Mouse (Mus musculus) heart, postnatal 0 days (tissue): ENCODE measurements around the gene Upf1. TPM values are rescaled to one million over a fixed set of nuclear protein-coding genes. Genes with fewer than 3 reads are reported as not detected.

Experiments used
- ATAC-seq: fragments of 200-750 bp; cut with Nextera tagmentation; 2 replicates; pipeline ENCODE4 v1.8.0; 2017; ENCODE audit warnings: low read depth, moderate number of reproducible peaks, moderate library complexity; ENCODE audit not compliant: insufficient read depth
- DNase-seq: peaks from one replicate; pipeline ENCODE4 v3.0.0-alpha.2; 2016; ENCODE audit warnings: low spot score
- H3K27ac ChIP-seq: fragments of 300-500 bp; sonication (generic); 2 replicates; pipeline ENCODE4 v1.5.1; 2014; ENCODE audit warnings: low read depth, mild to moderate bottlenecking
- H3K27me3 ChIP-seq: fragments of 300-500 bp; sonication (generic); 2 replicates; pipeline ENCODE4 v1.6.1; 2014; ENCODE audit warnings: low read length, mixed read lengths; ENCODE audit not compliant: control insufficient read depth, insufficient read depth
- H3K36me3 ChIP-seq: fragments of 300-500 bp; sonication (generic); replicated peaks from 2 replicates; pipeline ENCODE4 v1.6.1; 2014; ENCODE audit warnings: low read length, mixed read lengths; ENCODE audit not compliant: control insufficient read depth, insufficient read depth
- H3K4me1 ChIP-seq: fragments of 300-500 bp; sonication (generic); 2 replicates; pipeline ENCODE4 v1.6.1; 2014; ENCODE audit warnings: antibody characterized with exemption; ENCODE audit not compliant: control insufficient read depth, insufficient read depth
- H3K4me2 ChIP-seq: fragments of 300-500 bp; sonication (generic); 2 replicates; pipeline ENCODE4 v1.6.1; 2014; ENCODE audit warnings: low read depth, mild to moderate bottlenecking, low read length, moderate library complexity
- H3K4me3 ChIP-seq: fragments of 300-500 bp; sonication (generic); 2 replicates; pipeline ENCODE4 v1.5.1; 2014; ENCODE audit warnings: low read depth, low read length
- H3K9ac ChIP-seq: fragments of 300-500 bp; sonication (generic); replicated peaks from 2 replicates; pipeline ENCODE4 v1.6.1; 2014; ENCODE audit warnings: low read depth, low read length, mixed read lengths
- H3K9me3 ChIP-seq: fragments of 300-500 bp; sonication (generic); replicated peaks from 2 replicates; pipeline ENCODE4 v1.6.1; 2016; ENCODE audit warnings: low read length; ENCODE audit not compliant: control insufficient read depth
- CTCF ChIP-seq: IDR thresholded peaks from 2 replicates; pipeline ENCODE4 v1.5.1; 2016; ENCODE audit warnings: antibody characterized with exemption, control low read depth, low read depth
- EP300 ChIP-seq: IDR thresholded peaks from 2 replicates; pipeline ENCODE4 v1.6.1; 2016; ENCODE audit warnings: antibody characterized with exemption, low read depth
- whole genome bisulfite sequencing: fragments of 180-500 bp; shearing (Covaris S2); extraction: QIAGEN DNeasy Blood & Tissue Kit; methylation state at CpG from one replicate; pipeline ENCODE4 v1.1.7; 2014; 5-methylcytosine and 5-hydroxymethylcytosine counted together
- polyA plus RNA-seq: library from polyadenylated mRNA; unstranded; fragments of >200 nt; fragmentation: Nextera tagmentation; extraction: Ambion mirVana; gene quantifications from 2 replicates; pipeline ENCODE4 v1.2.1, GENCODE M21; 2015
- total RNA-seq: library from RNA; depleted of rRNA; stranded (reverse); fragments of >200 nt; gene quantifications from 2 replicates; pipeline ENCODE4 v1.2.3, GENCODE M21; 2014; ENCODE audit warnings: low replicate concordance

Gene Upf1
- total and polyA plus RNA-seq, 2 experiments from 2014 or later = 7.0 to 16.5 TPM

DNA sequence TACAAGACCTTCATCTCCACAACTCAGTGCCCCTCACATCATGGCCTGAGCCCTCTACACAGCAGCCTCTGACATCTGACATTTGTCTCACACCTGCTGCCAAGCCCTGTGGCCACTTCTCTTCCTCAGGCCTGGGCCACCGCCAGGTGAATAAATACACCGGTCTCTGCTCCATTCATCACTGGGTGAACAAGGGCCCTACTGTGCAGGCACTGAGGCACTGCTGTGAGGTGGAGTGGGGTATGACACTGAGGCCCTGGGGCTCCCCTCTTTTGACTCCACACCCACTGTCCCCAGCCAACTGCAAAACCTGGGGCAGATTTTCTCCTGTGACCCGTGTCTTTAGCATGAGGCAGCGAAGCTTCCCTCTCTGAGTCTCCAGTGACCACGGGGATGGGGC, 13.5 kb upstream of the Upf1 start:
- DNase-seq (no peak), ATAC-seq (no peak)
- Histone ChIP-seq H3K4me1 (no peaks in the 10 kb centered on the region), H3K36me3 (no peaks in the 10 kb centered on the region), H3K27ac (no peak overlapping the region), H3K9me3 (no peaks in the 10 kb centered on the region), H3K4me2 (no peak overlapping the region), H3K27me3 (no peaks in the 10 kb centered on the region), H3K9ac (no peak overlapping the region), H3K4me3 (no peak overlapping the region)
- WGBS = 75% methylated on average over 5 of the region's 5 CpGs
- no peak for TF ChIP-seq EP300
- TF ChIP-seq CTCF = no peak

DNA sequence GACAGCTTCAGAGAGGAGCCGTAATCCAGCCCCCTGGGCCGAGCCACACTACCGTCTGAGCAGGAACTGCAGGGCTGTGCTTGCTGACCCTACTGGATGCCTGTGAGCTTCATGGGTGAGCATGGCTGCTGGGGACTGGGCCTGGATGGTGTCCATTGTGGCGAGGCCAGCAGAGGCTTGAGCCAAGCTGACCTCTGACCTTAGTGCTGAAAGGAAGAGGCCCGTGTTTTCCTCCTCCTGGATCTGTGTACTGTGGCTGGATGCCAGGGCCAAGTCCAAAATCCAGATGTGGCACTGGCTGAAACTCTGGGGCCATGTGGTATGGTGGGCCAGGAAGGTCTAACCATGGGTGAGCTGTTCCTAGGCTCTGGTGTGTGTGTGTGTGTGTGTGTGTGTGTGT, 11.0 kb upstream of the Upf1 start:
- H3K4me2 ChIP-seq = no peak overlapping the region
- H3K4me1 ChIP-seq = no peaks in the 10 kb centered on the region
- H3K27ac ChIP-seq = no peak overlapping the region
- no peaks in the 10 kb centered on the region for H3K9me3 ChIP-seq
- H3K9ac ChIP-seq = no peak overlapping the region
- 54% methylated on average over 5 of the region's 5 CpGs for WGBS
- ATAC-seq = peak; percentile 64
- no peak overlapping the region for H3K4me3 ChIP-seq
- H3K27me3 ChIP-seq = no peaks in the 10 kb centered on the region
- TF ChIP-seq EP300 (no peak), CTCF (no peak)
- peak; percentile 38 for DNase-seq
- no peaks in the 10 kb centered on the region for H3K36me3 ChIP-seq

DNA sequence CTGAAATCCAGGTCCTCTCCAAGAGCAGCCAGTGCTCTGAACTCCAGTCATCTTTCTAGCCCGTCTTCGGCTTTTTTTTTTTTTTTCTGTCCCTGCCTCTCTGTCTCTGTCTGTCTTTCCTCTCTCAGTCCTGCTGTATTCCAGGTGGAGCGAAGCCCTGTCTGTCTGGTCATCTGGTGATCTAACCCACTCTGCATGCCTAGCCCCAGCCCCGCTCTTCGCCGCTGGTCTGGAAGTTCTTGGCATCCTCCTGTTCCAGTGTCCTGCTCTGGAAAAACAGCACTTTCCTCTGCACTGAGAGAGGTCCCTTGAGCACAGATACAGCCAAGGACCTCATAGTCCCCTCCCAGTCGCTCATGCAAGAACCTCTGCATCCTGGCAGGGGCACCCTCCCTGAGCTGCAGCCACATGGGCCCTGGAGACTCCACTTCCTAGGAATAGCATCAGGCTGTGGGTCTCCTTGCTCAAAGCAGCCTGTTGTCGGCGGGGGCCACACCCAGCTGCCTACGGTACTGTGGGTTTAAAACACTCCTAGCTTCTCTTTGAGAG, 8.5 kb upstream of the Upf1 start:
- no peaks in the 10 kb centered on the region for H3K36me3 ChIP-seq
- no peak overlapping the region for H3K9ac ChIP-seq
- no peaks in the 10 kb centered on the region for H3K9me3 ChIP-seq
- no peaks in the 10 kb centered on the region for H3K27me3 ChIP-seq
- H3K4me1 ChIP-seq = no peaks in the 10 kb centered on the region
- ATAC-seq = no peak
- no peak for DNase-seq
- WGBS = 62% methylated on average over 10 of the region's 10 CpGs
- H3K4me3 ChIP-seq = no peak overlapping the region
- TF ChIP-seq CTCF (no peak), EP300 (no peak)
- no peak overlapping the region for H3K4me2 ChIP-seq
- H3K27ac ChIP-seq = no peak overlapping the region

DNA sequence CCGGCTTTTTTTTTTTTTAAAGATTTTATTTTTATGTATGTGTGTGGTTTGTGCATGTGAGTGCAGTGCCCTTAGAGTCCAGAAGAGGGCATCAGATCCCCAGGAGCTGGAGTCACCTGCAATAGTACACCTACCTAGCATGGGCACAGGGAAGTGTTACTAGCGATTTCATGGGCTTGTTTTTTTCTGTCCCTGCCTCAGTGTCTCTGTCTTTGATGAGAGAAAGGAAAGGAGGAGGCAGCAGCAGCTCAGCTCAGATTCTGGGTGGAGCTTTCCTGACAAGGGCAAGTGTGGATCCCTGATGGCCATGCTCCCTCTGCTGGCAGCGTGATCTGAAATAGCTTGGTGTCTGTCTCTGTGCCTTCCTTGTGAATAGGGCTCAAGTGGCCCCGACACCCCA, 7.7 kb upstream of the Upf1 start:
- Histone ChIP-seq H3K4me1 (no peaks in the 10 kb centered on the region), H3K4me3 (no peak overlapping the region), H3K36me3 (no peaks in the 10 kb centered on the region), H3K9ac (no peak overlapping the region), H3K9me3 (no peaks in the 10 kb centered on the region), H3K4me2 (no peak overlapping the region), H3K27me3 (no peaks in the 10 kb centered on the region), H3K27ac (no peak overlapping the region)
- WGBS = 50% methylated on average over 4 of the region's 4 CpGs
- no peak for DNase-seq
- ATAC-seq = no peak
- no peak for TF ChIP-seq EP300
- TF ChIP-seq CTCF = peak; percentile 23; the same call in 1 of the 2 replicates

DNA sequence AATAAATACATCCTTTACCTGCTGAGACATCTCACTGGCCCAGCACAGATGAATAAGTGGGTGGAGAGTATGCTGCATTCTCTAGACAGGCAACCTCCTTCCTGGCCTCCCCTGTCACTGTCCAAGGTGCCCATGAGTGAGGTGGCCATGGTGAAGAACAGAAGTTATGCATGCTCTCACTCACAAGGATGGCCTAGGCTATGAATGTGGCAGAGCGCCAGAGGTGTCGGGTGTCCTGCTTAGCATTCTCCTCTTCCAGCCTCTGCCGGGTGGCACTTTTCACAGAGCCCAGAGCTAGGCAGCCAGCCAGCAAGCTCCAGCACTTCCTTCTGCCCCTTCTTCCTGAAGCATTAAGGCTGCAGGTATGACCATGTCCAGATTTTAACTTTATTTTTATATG, 6.3 kb upstream of the Upf1 start:
- no peak for DNase-seq
- Histone ChIP-seq H3K4me3 (no peak overlapping the region), H3K9ac (no peak overlapping the region), H3K9me3 (no peaks in the 10 kb centered on the region), H3K27ac (no peak overlapping the region), H3K27me3 (no peaks in the 10 kb centered on the region), H3K4me1 (no peaks in the 10 kb centered on the region), H3K36me3 (no peaks in the 10 kb centered on the region), H3K4me2 (no peak overlapping the region)
- peak; percentile 47; the same call in 1 of the 2 replicates for ATAC-seq
- TF ChIP-seq EP300 (no peak), CTCF (no peak)
- 1% methylated on average over 3 of the region's 3 CpGs for WGBS

DNA sequence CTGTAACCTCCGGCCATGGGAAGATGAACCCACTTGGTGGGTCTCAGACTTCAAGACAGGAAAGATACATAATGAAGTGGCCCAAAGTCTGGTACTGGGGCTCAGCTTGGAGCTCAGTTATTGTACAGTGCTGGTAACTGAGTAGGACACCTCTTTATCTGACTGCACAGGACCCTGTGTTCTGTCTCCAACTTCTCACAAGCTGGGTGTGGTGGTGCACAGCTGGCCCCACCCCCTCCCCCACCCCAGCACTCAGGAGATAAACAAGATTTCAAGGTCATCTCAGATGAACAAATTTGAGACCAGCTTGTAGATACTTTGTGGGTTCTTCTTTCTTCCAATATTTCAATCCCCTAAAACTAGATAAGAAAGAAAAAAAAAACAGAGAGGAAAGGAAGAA, 3.0 kb upstream of the Upf1 start:
- Histone ChIP-seq H3K4me2 (no peak overlapping the region), H3K9me3 (no peaks in the 10 kb centered on the region), H3K9ac (no peak overlapping the region), H3K27ac (no peak overlapping the region), H3K27me3 (no peaks in the 10 kb centered on the region), H3K4me3 (no peak overlapping the region), H3K4me1 (peaks cover 13% of the 10 kb centered on the region), H3K36me3 (no peaks in the 10 kb centered on the region)
- no peak for DNase-seq
- TF ChIP-seq EP300 (no peak), CTCF (no peak)
- WGBS = 75% methylated on average over 1 of the region's 1 CpGs
- no peak for ATAC-seq
